In the genomic region with DNA sequence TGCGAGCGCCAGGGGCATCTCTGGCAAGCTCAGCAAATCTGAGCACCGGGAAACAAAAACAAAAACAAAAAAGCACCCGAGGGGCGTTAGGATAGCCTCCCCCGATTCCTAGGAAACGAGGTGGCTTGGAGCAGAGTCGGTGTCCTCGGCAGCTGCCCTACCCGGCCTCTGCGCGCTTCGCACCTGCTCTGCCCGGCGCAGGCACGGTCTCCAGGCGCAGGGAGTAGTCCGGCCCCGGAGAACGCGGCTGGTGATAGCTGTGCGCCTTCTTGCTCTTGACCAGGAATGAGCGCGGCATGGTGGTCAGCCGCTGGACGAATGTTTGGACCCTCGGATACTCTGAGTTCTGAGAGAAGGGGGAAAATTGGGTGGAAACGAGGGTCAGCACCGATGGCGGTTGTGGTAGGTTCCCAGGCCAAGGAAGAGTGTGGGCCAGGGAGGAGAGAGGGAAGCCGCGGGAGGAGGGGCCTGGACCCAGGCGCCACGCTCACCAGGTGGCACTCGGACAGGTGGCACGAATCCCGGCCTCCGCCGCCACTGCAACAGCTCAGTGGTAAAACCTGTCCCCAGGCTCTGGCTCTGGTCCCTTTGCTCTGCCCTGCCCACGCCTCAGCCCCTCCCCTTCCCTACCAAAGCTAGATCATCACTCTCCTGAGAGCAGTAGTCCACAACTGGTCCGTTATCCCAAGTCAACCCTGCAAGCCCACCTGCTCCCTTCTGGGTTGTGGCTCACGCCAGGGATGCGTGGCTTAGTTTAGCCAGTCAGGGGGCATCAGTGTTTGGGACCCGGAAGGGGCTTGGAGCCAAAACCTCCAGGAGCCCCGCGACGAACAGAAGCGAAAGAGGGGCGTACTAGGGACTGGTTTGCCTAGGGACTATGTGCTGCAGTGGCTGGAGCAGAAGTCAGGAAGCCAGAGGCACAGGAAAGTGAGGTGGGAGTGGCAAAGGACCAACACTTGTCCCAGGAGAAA, we compare ENCODE assay signal across 8 mouse cellular contexts. TPM values are rescaled to one million over a fixed set of nuclear protein-coding genes. Genes with fewer than 3 reads are reported as not detected.
DNase-seq lines count a peak whose midpoint lies in the region; ATAC-seq lines count a peak whose summit lies in the region.

No protein-coding gene starts in this region.

- H3K4me1 ChIP-seq in heart, embryonic 10.5 days = peaks cover 64% of the 10 kb centered on the region
- H3K4me1 ChIP-seq in heart, embryonic 12.5 days (replicated peaks) = peaks cover 58% of the 10 kb centered on the region
- peaks cover 39% of the 10 kb centered on the region for H3K4me1 ChIP-seq in midbrain, embryonic 11.5 days (ENCODE audit: control insufficient read depth, insufficient read depth, low read length)

- ATAC-seq in heart, embryonic 12.5 days (ENCODE audit: insufficient number of reproducible peaks, low FRiP score) = no peak
- ATAC-seq in midbrain, embryonic 11.5 days (ENCODE audit: low FRiP score) = no peak
- ATAC-seq in cerebellum, adult (ENCODE audit: insufficient number of reproducible peaks, low FRiP score, low TSS enrichment) = no peak

- no peaks in the 10 kb centered on the region for H3K9me3 ChIP-seq in heart, embryonic 10.5 days
- H3K9me3 ChIP-seq in heart, embryonic 12.5 days (replicated peaks) = no peaks in the 10 kb centered on the region
- H3K9me3 ChIP-seq in midbrain, embryonic 11.5 days (ENCODE audit: control insufficient read depth, low read length) = no peaks in the 10 kb centered on the region

- DNase-seq in heart, embryonic 10.5 days (ENCODE audit: low spot score) = peak; percentile 84
- DNase-seq in heart, adult 9 months (ENCODE audit: low spot score in 2 of 2) = no peak
- peak; percentile 22 for DNase-seq in T-cell, adult 2 months (ENCODE audit: low spot score)
- DNase-seq in kidney, postnatal 4 days = peak; percentile 33 to 50
- peak; percentile 96 for DNase-seq in midbrain, embryonic 11.5 days (ENCODE audit: low spot score, missing footprints)
- peak; percentile 63 to 73 for DNase-seq in thymus, postnatal 36 days

- H3K4me2 ChIP-seq in heart, embryonic 12.5 days = peak overlapping the region; percentile 70
- 0 out of 2 replicates have a peak overlapping the region, but pooled peaks have one; percentile 15 for H3K4me2 ChIP-seq in midbrain, embryonic 11.5 days

- H3K4me3 ChIP-seq in heart, embryonic 10.5 days = peak overlapping the region; percentile 60
- peak overlapping the region; percentile 42 for H3K4me3 ChIP-seq in heart, embryonic 12.5 days
- H3K4me3 ChIP-seq in midbrain, embryonic 11.5 days (ENCODE audit: low read depth, low read length) = no peak overlapping the region

- no peak overlapping the region for H3K27ac ChIP-seq in heart, embryonic 10.5 days
- H3K27ac ChIP-seq in heart, embryonic 12.5 days (ENCODE audit: poor library complexity, severe bottlenecking) = no peak overlapping the region
- no peak overlapping the region for H3K27ac ChIP-seq in midbrain, embryonic 11.5 days (ENCODE audit: low read depth, low read length)

- H3K27me3 ChIP-seq in heart, embryonic 10.5 days (ENCODE audit: insufficient read depth, poor library complexity, severe bottlenecking) = peaks cover 100% of the 10 kb centered on the region
- peaks cover 98% of the 10 kb centered on the region for H3K27me3 ChIP-seq in heart, embryonic 12.5 days (replicated peaks)
- peaks cover 99% of the 10 kb centered on the region for H3K27me3 ChIP-seq in midbrain, embryonic 11.5 days (ENCODE audit: control insufficient read depth, insufficient read depth, low read length)

- no peak overlapping the region for H3K9ac ChIP-seq in heart, embryonic 12.5 days
- H3K9ac ChIP-seq in midbrain, embryonic 11.5 days (ENCODE audit: low read length) = no peak overlapping the region

- WGBS in heart, embryonic 10.5 days = 1% methylated on average over 49 of the region's 49 CpGs
- WGBS in heart, embryonic 12.5 days = under 1% methylated on average over 49 of the region's 49 CpGs
- WGBS in midbrain, embryonic 11.5 days = 2% methylated on average over 49 of the region's 49 CpGs

- no peaks in the 10 kb centered on the region for H3K36me3 ChIP-seq in heart, embryonic 10.5 days
- H3K36me3 ChIP-seq in heart, embryonic 12.5 days = no peaks in the 10 kb centered on the region
- no peaks in the 10 kb centered on the region for H3K36me3 ChIP-seq in midbrain, embryonic 11.5 days (ENCODE audit: control insufficient read depth, insufficient read depth, low read length)

RNA-seq across cellular contexts. Expression of gene Gfi1, which starts 2.0 kb away (rescaled TPM):
- not detected in 2 replicates for polyA plus RNA-seq in heart, embryonic 10.5 days (2016; fragmentation: Nextera tagmentation; extraction: Ambion mirVana)
- 0.08 TPM in 1 of 2 replicates, not detected in the other for polyA plus RNA-seq in heart, embryonic 12.5 days (2016; fragmentation: Nextera tagmentation; extraction: Ambion mirVana)
- polyA plus RNA-seq in midbrain, embryonic 11.5 days (2014; fragmentation: Nextera tagmentation; extraction: Ambion mirVana) = not detected in 2 replicates

Comparison
In these comparisons a context has a peak if more than half of its experiments do, and no peak if none do; other contexts are left out.
1. DNase-seq: peak in heart, embryonic 10.5 days (single experiment), T-cell, adult 2 months (single experiment), kidney, postnatal 4 days (2 of 2), midbrain, embryonic 11.5 days (single experiment) and thymus, postnatal 36 days (2 of 2); none in heart, adult 9 months (0 of 2).